Mouse (Mus musculus): Measurements from ENCODE around the gene Cox10.

DNA sequence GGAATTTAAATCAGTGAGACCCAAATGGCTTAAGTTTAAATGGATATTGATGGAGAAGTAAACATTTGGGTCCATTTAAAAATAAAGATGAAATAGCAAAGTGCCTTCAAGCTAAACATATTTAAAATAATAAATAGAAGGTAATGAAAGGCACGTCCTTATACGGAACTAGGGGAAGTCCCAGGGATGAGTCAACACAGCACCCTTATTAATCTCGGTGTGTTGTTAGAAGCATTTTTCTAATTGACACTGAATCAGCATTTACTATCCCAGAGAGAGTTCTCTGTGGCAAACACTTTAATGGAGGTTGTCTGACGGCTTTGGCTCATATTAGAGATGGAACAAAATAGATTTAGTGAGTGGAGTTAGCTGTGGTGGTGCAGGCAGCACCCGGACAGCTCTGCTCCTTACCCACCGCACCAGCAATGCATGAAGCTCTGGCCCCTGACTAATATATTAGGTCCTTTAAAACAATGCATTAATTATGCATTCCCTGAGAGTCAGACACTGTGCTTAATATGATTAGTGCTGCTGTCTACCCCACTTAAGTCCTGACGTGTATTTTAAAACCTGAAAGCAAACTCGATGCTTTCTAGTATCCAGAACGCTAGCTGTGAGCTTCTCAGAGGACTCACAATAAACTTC is 56.7 kb downstream of the Cox10 start:
- TF ChIP-seq GATA1 (IDR thresholded peaks at IDR 0.05; ENCODE audit: borderline replicate concordance, low read length): no peak
- no peak for TF ChIP-seq FLI1 (IDR thresholded peaks at IDR 0.05; ENCODE audit: low read length)

Measured in megakaryocyte, embryonic 14.5 days (primary cell).